Mouse (Mus musculus) olfactory bulb, adult 2 months (tissue): Measurements from ENCODE around the gene Efna5. TPM values are rescaled to one million over a fixed set of nuclear protein-coding genes. Genes with fewer than 3 reads are reported as not detected.

ENCODE experiments used
- H3K27ac ChIP-seq: fragments of 200-500 bp; 2 replicates; pipeline ENCODE4 v1.5.1; 2012; ENCODE audit warnings: low read depth, low read length; ENCODE audit not compliant: insufficient read depth
- H3K4me1 ChIP-seq: fragments of 200-500 bp; 2 replicates; pipeline ENCODE4 v1.6.1; 2012; ENCODE audit warnings: low read length; ENCODE audit not compliant: control insufficient read depth, insufficient read depth
- H3K4me3 ChIP-seq: fragments of 200-500 bp; 2 replicates; pipeline ENCODE4 v1.5.1; 2012; ENCODE audit warnings: mild to moderate bottlenecking, low read depth, low read length, moderate library complexity; ENCODE audit not compliant: insufficient read depth
- CTCF ChIP-seq: fragments of 200-500 bp; IDR thresholded peaks from 2 replicates; pipeline ENCODE4 v1.5.1; 2012; ENCODE audit warnings: low read depth, mild to moderate bottlenecking, low read length, moderate library complexity; ENCODE audit not compliant: insufficient read depth
- POLR2A ChIP-seq: fragments of 200-500 bp; IDR thresholded peaks from 2 replicates; pipeline ENCODE4 v1.6.1; 2012; ENCODE audit warnings: mild to moderate bottlenecking, low read depth, low read length, moderate library complexity; ENCODE audit not compliant: insufficient read depth
- WGBS: fragments of 180-500 bp; shearing (Covaris S2); methylation state at CpG from one replicate; pipeline ENCODE4 v1.1.7; 2018; 5-methylcytosine and 5-hydroxymethylcytosine counted together
- polyA plus RNA-seq: library from polyadenylated mRNA; stranded (reverse); fragments of >200 nt; gene quantifications from 2 replicates; pipeline ENCODE4 v1.2.4, GENCODE M21; 2012; ENCODE audit warnings: low replicate concordance; ENCODE audit not compliant: missing spikeins, insufficient read depth, insufficient read length

Efna5 gene
- polyA plus RNA-seq, 1 experiment = not detected

DNA sequence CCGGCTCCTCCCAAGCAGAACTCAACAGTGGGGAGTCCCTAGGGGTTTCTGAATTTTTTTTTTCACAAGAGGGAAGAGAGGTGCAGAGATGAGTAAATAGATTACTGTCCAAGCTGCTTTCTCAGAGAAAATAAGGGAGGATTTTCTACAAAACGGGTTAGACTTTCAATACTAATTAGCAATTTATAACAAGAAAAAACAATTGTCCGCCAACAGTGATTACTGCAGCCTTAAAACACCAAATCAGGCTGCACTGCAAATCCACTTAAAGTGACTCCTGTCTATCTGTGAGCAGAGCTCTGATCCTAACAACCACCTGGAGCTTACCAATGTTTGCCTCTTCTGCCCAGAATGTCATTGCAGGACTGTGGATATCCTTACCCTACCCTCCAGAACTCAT, 18.1 kb downstream of the Efna5 start:
- 67% methylated on average over 3 of the region's 3 CpGs for WGBS
- Histone ChIP-seq H3K4me1 (no peaks in the 10 kb centered on the region), H3K4me3 (no peak overlapping the region), H3K27ac (no peak overlapping the region)
- TF ChIP-seq POLR2A (no peak), CTCF (no peak)

GRCm38 (mm10) chr17:62862298-62862999, 18.7 kb downstream of the Efna5 start:
- no peak for TF ChIP-seq POLR2A
- no peak for TF ChIP-seq CTCF
- Histone ChIP-seq H3K27ac (no peak overlapping the region), H3K4me3 (no peak overlapping the region), H3K4me1 (no peaks in the 10 kb centered on the region)
- WGBS = 50% methylated on average over 12 of the region's 12 CpGs

DNA sequence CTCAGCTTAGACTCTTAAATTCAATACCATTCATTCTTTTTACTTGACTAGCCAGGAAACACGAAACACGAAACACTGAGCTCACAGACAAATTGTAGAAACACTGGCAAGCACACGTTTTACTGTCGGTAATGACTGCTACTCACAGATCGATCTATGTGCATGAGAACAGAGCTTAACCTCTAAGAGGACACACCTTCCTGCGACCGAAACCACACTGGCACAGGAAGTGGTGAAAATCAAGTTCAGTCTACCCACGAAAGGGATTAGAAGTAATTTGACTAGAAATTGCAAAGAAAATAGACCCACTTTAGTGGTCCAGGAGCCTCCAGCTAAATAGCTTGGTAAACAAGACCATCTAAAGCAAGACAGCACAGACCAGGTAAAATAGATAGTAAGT, 23.8 kb downstream of the Efna5 start:
- peaks cover 6% of the 10 kb centered on the region for H3K4me1 ChIP-seq
- 84% methylated on average over 8 of the region's 8 CpGs for WGBS
- no peak overlapping the region for H3K27ac ChIP-seq
- no peak for TF ChIP-seq CTCF
- no peak for TF ChIP-seq POLR2A
- no peak overlapping the region for H3K4me3 ChIP-seq

- no peak for TF ChIP-seq POLR2A
- no peak for TF ChIP-seq CTCF
- Histone ChIP-seq H3K4me3 (no peak overlapping the region), H3K4me1 (peaks cover 6% of the 10 kb centered on the region), H3K27ac (no peak overlapping the region)
- WGBS = 49% methylated on average over 6 of the region's 6 CpGs
Observed at GRCm38 (mm10) chr17:62853741-62854140, 27.4 kb downstream of the Efna5 start.

GRCm38 (mm10) chr17:62852822-62853608, 28.1 kb downstream of the Efna5 start:
- H3K27ac ChIP-seq = no peak overlapping the region
- H3K4me1 ChIP-seq = peaks cover 6% of the 10 kb centered on the region
- no peak overlapping the region for H3K4me3 ChIP-seq
- 13% methylated on average over 3 of the region's 3 CpGs for WGBS
- no peak for TF ChIP-seq POLR2A
- no peak for TF ChIP-seq CTCF

- TF ChIP-seq CTCF = no peak
- TF ChIP-seq POLR2A = no peak
- peaks cover 6% of the 10 kb centered on the region for H3K4me1 ChIP-seq
- no peak overlapping the region for H3K27ac ChIP-seq
- WGBS = 81% methylated on average over 7 of the region's 7 CpGs
- H3K4me3 ChIP-seq = no peak overlapping the region
Observed at GRCm38 (mm10) chr17:62851268-62851667, 29.8 kb downstream of the Efna5 start.

DNA sequence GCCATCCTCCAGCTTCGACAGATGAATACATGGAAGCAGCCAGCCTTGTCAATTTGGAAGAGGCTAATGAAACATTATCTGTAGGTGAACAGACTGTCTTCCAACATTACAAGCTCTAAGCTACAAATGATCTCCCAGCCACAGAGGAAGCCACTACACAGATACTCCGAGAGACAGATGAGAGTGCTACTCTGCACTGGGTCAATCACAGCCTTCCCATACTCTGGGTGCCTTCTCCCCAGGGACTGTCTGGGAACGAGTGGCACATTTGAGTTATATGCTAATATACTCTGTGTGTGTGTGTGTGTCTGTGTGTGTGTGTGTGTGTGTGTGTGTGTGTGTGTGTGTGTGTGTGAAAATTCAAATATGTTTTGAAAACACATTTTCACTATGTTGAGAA, 30.5 kb downstream of the Efna5 start:
- H3K4me1 ChIP-seq = peaks cover 6% of the 10 kb centered on the region
- no peak overlapping the region for H3K4me3 ChIP-seq
- H3K27ac ChIP-seq = no peak overlapping the region
- WGBS = 82% methylated on average over 3 of the region's 3 CpGs
- no peak for TF ChIP-seq CTCF
- TF ChIP-seq POLR2A = no peak

- 88% methylated on average over 6 of the region's 6 CpGs for WGBS
- TF ChIP-seq CTCF (no peak), POLR2A (no peak)
- Histone ChIP-seq H3K4me3 (no peak overlapping the region), H3K27ac (no peak overlapping the region), H3K4me1 (peaks cover 6% of the 10 kb centered on the region)
Observed at GRCm38 (mm10) chr17:62849676-62850075, 31.4 kb downstream of the Efna5 start.

DNA sequence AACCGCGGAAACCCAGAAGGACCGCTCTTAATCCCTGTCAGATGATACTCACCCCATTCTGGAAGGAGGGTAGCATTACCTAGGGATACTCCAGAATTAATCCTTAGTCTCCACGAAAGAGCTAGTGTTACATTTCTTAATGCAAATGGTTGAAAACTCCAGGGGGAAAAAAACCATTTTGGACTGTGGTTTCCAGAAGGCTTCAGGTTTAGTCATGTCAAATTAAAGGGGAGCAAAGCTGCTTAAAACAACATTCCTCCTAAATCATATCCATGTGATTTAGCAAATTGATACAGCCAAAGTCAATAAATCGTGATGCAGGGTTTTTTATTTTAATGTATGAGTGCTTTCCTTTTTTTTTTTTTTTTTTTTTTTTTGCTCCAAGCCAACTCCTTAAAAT, 35.5 kb downstream of the Efna5 start:
- WGBS = 64% methylated on average over 5 of the region's 5 CpGs
- Histone ChIP-seq H3K4me1 (no peaks in the 10 kb centered on the region), H3K4me3 (no peak overlapping the region), H3K27ac (no peak overlapping the region)
- TF ChIP-seq POLR2A = no peak
- TF ChIP-seq CTCF = no peak
